Mouse (Mus musculus) testis, adult 2 months (tissue): ENCODE measurements around the gene Polg2.

Source experiments
- CTCF ChIP-seq: fragments of 200-500 bp; IDR thresholded peaks from 2 replicates; pipeline ENCODE4 v1.5.1; 2012; ENCODE audit warnings: low read depth, mild to moderate bottlenecking, inconsistent platforms, low read length, moderate library complexity; ENCODE audit not compliant: control insufficient read depth, insufficient read depth, insufficient replicate concordance
- POLR2A ChIP-seq: fragments of 200-500 bp; IDR thresholded peaks from 2 replicates; pipeline ENCODE4 v1.6.1; 2012; ENCODE audit warnings: low read depth, mild to moderate bottlenecking, inconsistent platforms, low read length, moderate library complexity; ENCODE audit not compliant: control insufficient read depth

DNA sequence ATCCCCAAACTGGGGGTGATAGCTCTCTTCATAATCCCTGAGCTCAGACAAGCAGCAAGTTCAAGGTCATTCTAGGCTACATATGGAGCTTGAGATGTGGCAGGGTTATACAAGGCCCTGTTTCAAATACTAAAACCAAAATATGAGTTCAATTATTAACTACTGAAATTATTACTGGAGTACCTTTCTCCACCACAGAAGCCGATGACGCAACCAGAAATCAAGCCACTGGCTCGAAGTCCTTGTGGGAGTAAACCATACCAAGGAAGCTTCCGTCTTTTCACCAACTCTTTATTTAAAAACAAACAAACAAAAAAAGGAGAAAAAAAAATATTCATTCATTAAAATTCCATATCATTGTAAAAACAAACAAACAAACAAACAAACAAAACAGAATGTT is 2.4 kb downstream of the Polg2 start:
- no peak for TF ChIP-seq CTCF
- no peak for TF ChIP-seq POLR2A
